Mouse (Mus musculus) frontal cortex, postnatal 25 days (tissue): Measurements from ENCODE around the gene Paf1.

Experiments used
- DNase-seq, 2 experiments: peaks; one replicate each; pipeline ENCODE4 v3.0.0; 2022; ENCODE audit warnings: low spot score in 2 of 2

The Paf1 gene

GRCm38 (mm10) chr7:28436271-28436904, 43.6 kb downstream of the Paf1 start:
- peak; percentile 99 for DNase-seq

GRCm38 (mm10) chr7:28436932-28437570, 44.3 kb downstream of the Paf1 start, which contains the start of gene Gmfg:
Gene Gmfg (plus strand): TSS chr7:28437447.
- peak in 1 of 2 experiments; percentile 70 for DNase-seq

GRCm38 (mm10) chr7:28437964-28438363, 45.2 kb downstream of the Paf1 start:
- DNase-seq: no peak

- no peak for DNase-seq
Measured at GRCm38 (mm10) chr7:28438771-28439170, 46.0 kb downstream of the Paf1 start.

GRCm38 (mm10) chr7:28440739-28441138, 48.0 kb downstream of the Paf1 start:
- no peak for DNase-seq

GRCm38 (mm10) chr7:28441776-28442485, 49.2 kb downstream of the Paf1 start:
- DNase-seq: no peak

GRCm38 (mm10) chr7:28442688-28443087, 49.9 kb downstream of the Paf1 start:
- DNase-seq: no peak

GRCm38 (mm10) chr7:28444344-28444974, 51.7 kb downstream of the Paf1 start:
- DNase-seq: no peak

- DNase-seq: peak; percentile 83 to 89
Measured at GRCm38 (mm10) chr7:28446446-28446845, 53.7 kb downstream of the Paf1 start.

GRCm38 (mm10) chr7:28447101-28447830, 54.5 kb downstream of the Paf1 start:
- DNase-seq: no peak

GRCm38 (mm10) chr7:28447865-28448820, 55.4 kb downstream of the Paf1 start:
- DNase-seq: no peak
